Mouse (Mus musculus) gastrocnemius, postnatal 14 days (tissue): Measurements from ENCODE around the gene Gm17606. TPM values are rescaled to one million over a fixed set of nuclear protein-coding genes. Genes with fewer than 3 reads are reported as not detected.

Experiments
- microRNA-seq, 2 experiments: library from miRNA; unstranded; fragments of <30 nt; microRNA quantifications; one replicate each; pipeline ENCODE4 v1.2.0; 2021
- total RNA-seq, 2 experiments: library from RNA; stranded (reverse); gene quantifications; 2 replicates each; pipeline ENCODE4 v1.2.3; 2021

Gene Gm17606
- total RNA-seq, 2 experiments from 2014 or later: not detected

Small RNA genes within 50 kb of the gene (microRNA-seq; reads per million reads assigned to microRNA genes)
- 0 reads per million in 2 experiments for gene Mir686
- gene Mir6948: 0 to 1.0 reads per million in 2 experiments

Other genes starting within 250 kb of the Gm17606 start
- gene Slc7a7, start 223.2 kb upstream of the Gm17606 start, total RNA-seq: 1 to 10 TPM; 2.9 to 3.4 TPM
- 100 to 1,000 TPM; 107 to 116 TPM for gene Mrpl52, start 214.0 kb upstream of the Gm17606 start, total RNA-seq
- gene Mmp14, start 209.3 kb upstream of the Gm17606 start, total RNA-seq: 10 to 100 TPM; 52.0 to 68.1 TPM
- 10 to 100 TPM; 33.5 to 37.2 TPM for gene Lrp10, start 176.8 kb upstream of the Gm17606 start, total RNA-seq
- not detected for gene Rem2, start 164.9 kb upstream of the Gm17606 start, total RNA-seq
- 10 to 100 TPM; 27.9 to 28.9 TPM for gene Prmt5, start 123.4 kb upstream of the Gm17606 start, total RNA-seq
- 1 to 10 TPM; 5.8 to 6.5 TPM for gene Haus4, start 86.3 kb upstream of the Gm17606 start, total RNA-seq
- 1 to 10 TPM; 5.7 to 5.8 TPM for gene Ajuba, start 63.4 kb upstream of the Gm17606 start, total RNA-seq
- 1 to 10 TPM; 2.9 to 3.3 TPM for gene 4931414P19Rik, start 35.0 kb upstream of the Gm17606 start, total RNA-seq
- gene Psmb5, start 22.9 kb upstream of the Gm17606 start, total RNA-seq: 100 to 1,000 TPM; 196 to 203 TPM
- gene Psmb11, start 19.5 kb upstream of the Gm17606 start, total RNA-seq: not detected
- gene Cdh24, start 412 bp downstream of the Gm17606 start, total RNA-seq: under 1 TPM; 0.53 to 0.55 TPM
- gene 1700123O20Rik, start 45.3 kb downstream of the Gm17606 start, total RNA-seq: 10 to 100 TPM; 10.1 to 11.8 TPM
- gene Acin1, start 46.0 kb downstream of the Gm17606 start, total RNA-seq: 10 to 100 TPM; 68.1 to 73.8 TPM
- gene Gm29776, start 57.9 kb downstream of the Gm17606 start, total RNA-seq: not detected
- not detected for gene Cebpe, start 71.2 kb downstream of the Gm17606 start, total RNA-seq
- gene Slc7a8, start 141.0 kb downstream of the Gm17606 start, total RNA-seq: 10 to 100 TPM in 1 of 2 experiments, 1 to 10 TPM in 1; 7.5 to 18.5 TPM
- under 1 TPM in 1 of 2 experiments, not detected in 1; 0.29 TPM for gene Rnf212b, start 173.2 kb downstream of the Gm17606 start, total RNA-seq
- gene Homez, start 230.0 kb downstream of the Gm17606 start, total RNA-seq: 1 to 10 TPM; 6.1 to 8.1 TPM
- gene Ppp1r3e, start 236.6 kb downstream of the Gm17606 start, total RNA-seq: 1 to 10 TPM; 2.8 to 6.8 TPM
- gene Bcl2l2, start 242.4 kb downstream of the Gm17606 start, total RNA-seq: 10 to 100 TPM; 19.9 to 21.0 TPM
- gene Gm20521, start 242.5 kb downstream of the Gm17606 start, total RNA-seq: 1 to 10 TPM; 3.1 to 3.6 TPM